Mouse (Mus musculus): ENCODE data around the gene 3110082I17Rik.

GRCm38 (mm10) chr5:139404801-139405401, 55.4 kb downstream of the 3110082I17Rik start, which contains the start of gene C130050O18Rik:
- TF ChIP-seq CTCF (IDR thresholded peaks at IDR 0.05; ENCODE audit: extremely low read depth, insufficient read length, insufficient replicate concordance, low read depth, low read length) = no peak
- no peak for TF ChIP-seq POLR2A (IDR thresholded peaks at IDR 0.05; ENCODE audit: low read depth, low read length)
